Mouse (Mus musculus): Measurements from ENCODE around the gene Fam102a. TPM values are rescaled to one million over a fixed set of nuclear protein-coding genes. Genes with fewer than 3 reads are reported as not detected.

Fam102a gene
- polyA plus RNA-seq, 1 experiment from 2014 or later, result 12.3 TPM

DNA sequence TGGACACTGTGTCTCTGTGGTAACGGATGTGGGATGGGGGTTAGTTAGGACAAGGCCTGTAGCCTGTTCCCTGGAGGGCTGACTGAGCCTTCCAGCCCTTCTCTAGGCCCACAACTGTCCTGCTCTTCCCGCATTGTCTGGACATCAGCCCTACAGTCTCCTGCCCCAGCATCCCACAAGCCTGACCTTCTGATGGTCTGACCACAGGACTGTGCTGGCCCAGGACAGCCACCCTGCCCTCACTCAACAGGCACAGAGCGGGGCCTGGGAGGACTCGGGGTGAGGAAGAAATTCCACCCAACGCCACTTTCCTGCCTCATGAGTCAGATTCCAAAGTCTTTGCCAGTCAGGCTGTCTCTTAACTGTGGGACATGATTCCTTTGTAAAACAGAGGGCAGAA, 62.6 kb downstream of the Fam102a start:
- H3K9me3 ChIP-seq, result no peaks in the 10 kb centered on the region
- H3K36me3 ChIP-seq, result peaks cover 43% of the 10 kb centered on the region
- no peak overlapping the region for H3K4me3 ChIP-seq (replicated peaks)
- no peak overlapping the region for H3K4me2 ChIP-seq
- ATAC-seq (ENCODE audit: insufficient number of reproducible peaks, insufficient read depth, low FRiP score, low TSS enrichment, low read depth), result no peak
- H3K27me3 ChIP-seq, result no peaks in the 10 kb centered on the region
- 85% methylated on average over 5 of the region's 5 CpGs for WGBS
- H3K27ac ChIP-seq, result no peak overlapping the region
- peaks cover 20% of the 10 kb centered on the region for H3K4me1 ChIP-seq (replicated peaks)
- no peak overlapping the region for H3K9ac ChIP-seq (replicated peaks)

DNA sequence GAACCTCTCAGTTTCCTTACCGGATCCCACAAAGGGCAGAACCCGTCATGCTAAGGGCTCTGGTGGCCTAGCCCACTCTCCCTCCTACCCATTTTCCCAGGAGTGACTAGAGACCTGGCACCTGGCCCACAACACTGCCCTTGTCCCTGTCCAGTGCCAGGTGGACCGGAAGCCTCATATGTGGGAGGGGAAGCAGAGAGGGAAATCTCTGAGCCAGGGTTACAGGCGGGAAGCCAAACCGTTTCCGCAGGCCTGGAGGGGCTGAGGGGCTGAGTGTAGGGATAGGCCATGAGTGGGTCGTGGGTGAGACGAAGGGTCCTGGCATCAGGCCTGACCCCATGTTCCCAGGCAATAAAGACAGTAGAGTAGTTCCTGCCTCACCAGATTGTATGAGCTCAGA, 63.4 kb downstream of the Fam102a start:
- no peaks in the 10 kb centered on the region for H3K27me3 ChIP-seq
- no peak overlapping the region for H3K9ac ChIP-seq (replicated peaks)
- H3K4me3 ChIP-seq (replicated peaks), result no peak overlapping the region
- ATAC-seq (ENCODE audit: insufficient number of reproducible peaks, insufficient read depth, low FRiP score, low TSS enrichment, low read depth), result no peak
- no peak overlapping the region for H3K27ac ChIP-seq
- 91% methylated on average over 8 of the region's 8 CpGs for WGBS
- H3K9me3 ChIP-seq, result no peaks in the 10 kb centered on the region
- H3K4me2 ChIP-seq, result no peak overlapping the region
- peaks cover 21% of the 10 kb centered on the region for H3K4me1 ChIP-seq (replicated peaks)
- H3K36me3 ChIP-seq, result peaks cover 43% of the 10 kb centered on the region

DNA sequence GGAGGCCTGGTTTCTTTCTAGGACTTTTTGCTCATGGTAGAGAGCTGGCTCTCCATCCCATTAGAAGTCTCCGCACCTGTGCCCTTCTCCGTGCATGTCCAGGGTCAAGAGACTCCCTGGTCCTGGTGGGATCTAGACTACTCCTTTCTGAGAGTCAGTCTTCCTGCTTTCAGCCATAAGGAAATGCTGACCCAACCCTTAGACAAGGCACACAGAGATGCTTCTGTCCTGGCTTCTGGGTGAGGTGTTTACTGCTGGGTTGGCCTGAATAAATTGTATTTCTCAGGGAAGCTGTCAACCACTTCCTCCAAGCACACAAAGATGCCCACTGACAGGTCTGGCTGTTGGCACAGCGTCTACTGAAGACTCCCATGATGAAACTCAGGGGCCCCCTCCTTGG, 64.3 kb downstream of the Fam102a start, which contains the start of gene St6galnac6:
Gene St6galnac6, plus strand, starts transcription at position 301 of the 400 bp plus-strand sequence.
- Histone ChIP-seq H3K4me3 (replicated peaks) (no peak within 1 kb of the TSS), H3K27ac (no peak within 1 kb of the TSS), H3K4me2 (no peak within 1 kb of the TSS), H3K9me3 (no peaks in the 10 kb centered on the region), H3K4me1 (replicated peaks) (peaks cover 21% of the 10 kb centered on the region), H3K9ac (replicated peaks) (no peak within 1 kb of the TSS), H3K36me3 (peaks cover 36% of the 10 kb centered on the region), H3K27me3 (no peaks in the 10 kb centered on the region)
- 94% methylated on average over 3 of the region's 3 CpGs for WGBS
- no peak for ATAC-seq (ENCODE audit: insufficient number of reproducible peaks, insufficient read depth, low FRiP score, low TSS enrichment, low read depth)

DNA sequence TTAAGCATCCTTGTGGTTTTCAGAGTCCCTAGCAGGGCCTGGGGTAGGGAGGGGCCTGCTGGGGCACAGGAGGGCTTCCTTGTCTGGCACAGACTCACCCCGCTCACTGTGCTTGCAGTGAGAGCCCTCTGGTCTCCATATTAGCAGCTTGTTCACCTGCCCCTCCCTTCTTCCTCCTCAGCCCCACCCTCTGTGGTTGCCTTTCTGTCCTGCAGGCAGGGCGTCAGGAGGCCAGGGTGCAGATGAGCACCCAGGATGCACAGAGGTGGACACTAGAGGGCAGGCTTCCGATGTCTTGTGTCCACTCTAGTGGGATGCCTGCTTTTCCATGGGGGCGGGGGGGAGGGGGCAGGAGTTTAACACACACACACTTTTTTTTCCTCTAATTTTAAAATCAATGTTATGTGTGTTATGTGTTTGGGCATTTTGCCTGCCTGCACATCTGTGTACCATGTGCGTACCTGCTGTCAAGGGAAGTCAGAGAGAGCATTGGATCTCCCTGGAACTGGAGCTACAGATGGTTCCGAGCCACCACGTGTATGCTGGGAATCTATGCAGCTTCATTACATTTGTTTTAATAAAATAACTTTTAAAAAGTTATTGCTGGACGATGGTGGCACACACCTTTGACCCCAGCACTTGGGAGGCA, 66.4 kb downstream of the Fam102a start:
- peak; percentile 56; the same call in 1 of the 2 replicates for ATAC-seq (ENCODE audit: insufficient number of reproducible peaks, insufficient read depth, low FRiP score, low TSS enrichment, low read depth)

DNA sequence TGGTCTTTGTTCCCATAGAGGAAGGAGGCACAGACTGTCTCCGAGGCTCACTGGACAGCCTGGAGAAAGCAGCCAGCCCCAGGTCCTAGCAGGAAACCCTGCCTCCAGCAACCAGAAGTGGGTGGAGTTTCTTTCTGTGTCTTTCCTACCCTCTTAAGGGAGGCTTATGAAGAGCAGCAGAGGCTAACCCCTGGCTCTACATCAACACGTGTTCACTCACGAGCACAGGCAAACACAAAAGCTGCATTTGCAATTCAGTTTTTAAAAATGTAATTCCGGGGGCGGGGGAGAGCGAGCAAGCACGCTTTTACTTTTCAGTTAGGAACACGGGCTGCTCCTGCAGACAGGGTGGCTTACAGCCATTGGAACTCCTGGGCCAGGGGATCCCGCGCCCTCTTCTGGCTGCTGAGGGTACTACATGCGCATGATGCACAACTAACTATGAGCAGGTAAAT, 67.5 kb downstream of the Fam102a start:
- peak overlapping the region; percentile 35 for H3K4me3 ChIP-seq (replicated peaks)
- H3K4me1 ChIP-seq (replicated peaks), result peaks cover 21% of the 10 kb centered on the region
- ATAC-seq (ENCODE audit: insufficient number of reproducible peaks, insufficient read depth, low FRiP score, low TSS enrichment, low read depth), result peak; percentile 57; the same call in 1 of the 2 replicates
- no peaks in the 10 kb centered on the region for H3K9me3 ChIP-seq
- 0 out of 2 replicates have a peak overlapping the region, but pooled peaks have one; percentile 38 for H3K9ac ChIP-seq (replicated peaks)
- H3K4me2 ChIP-seq, result peak overlapping the region; percentile 47
- H3K36me3 ChIP-seq, result peaks cover 7% of the 10 kb centered on the region
- 1% methylated on average over 11 of the region's 11 CpGs for WGBS
- H3K27me3 ChIP-seq, result no peaks in the 10 kb centered on the region
- peak overlapping the region; percentile 69 for H3K27ac ChIP-seq

More for the DNA sequence above, 66.4 kb downstream of the Fam102a start:
- H3K9me3 ChIP-seq, result no peaks in the 10 kb centered on the region
- H3K4me2 ChIP-seq, result peak overlapping the region; percentile 47; the same call in 1 of the 2 replicates
- H3K9ac ChIP-seq (replicated peaks), result no peak overlapping the region
- H3K27me3 ChIP-seq, result no peaks in the 10 kb centered on the region
- H3K27ac ChIP-seq, result peak overlapping the region; percentile 69
- 33% methylated on average over 8 of the region's 8 CpGs for WGBS
- H3K4me3 ChIP-seq (replicated peaks), result no peak overlapping the region
- H3K4me1 ChIP-seq (replicated peaks), result peaks cover 17% of the 10 kb centered on the region
- H3K36me3 ChIP-seq, result peaks cover 18% of the 10 kb centered on the region

DNA sequence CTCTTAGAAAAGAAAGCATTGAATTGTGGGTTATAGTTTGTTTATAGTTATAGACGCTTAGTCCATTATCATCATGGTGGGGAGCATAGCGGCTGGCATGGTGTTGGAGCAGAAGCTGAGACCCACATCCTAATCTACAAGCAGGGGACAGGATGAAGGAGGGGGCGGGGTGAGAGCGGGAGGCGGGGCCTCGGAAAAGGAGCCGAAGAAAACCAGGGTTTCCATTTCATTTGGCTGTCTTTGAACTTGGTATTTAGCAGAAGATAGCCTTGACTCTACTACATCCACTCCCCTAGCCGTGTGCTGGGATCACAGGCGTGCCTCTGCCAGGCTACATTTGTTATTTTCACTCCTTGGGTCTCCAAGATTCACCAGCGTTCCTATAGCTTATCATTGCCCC, 69.5 kb downstream of the Fam102a start:
- no peaks in the 10 kb centered on the region for H3K9me3 ChIP-seq
- H3K4me3 ChIP-seq (replicated peaks), result no peak overlapping the region
- peaks cover 40% of the 10 kb centered on the region for H3K4me1 ChIP-seq (replicated peaks)
- no peak overlapping the region for H3K27ac ChIP-seq
- ATAC-seq (ENCODE audit: insufficient number of reproducible peaks, insufficient read depth, low FRiP score, low TSS enrichment, low read depth), result no peak
- no peak overlapping the region for H3K4me2 ChIP-seq
- H3K9ac ChIP-seq (replicated peaks), result no peak overlapping the region
- 40% methylated on average over 10 of the region's 10 CpGs for WGBS
- H3K36me3 ChIP-seq, result no peaks in the 10 kb centered on the region
- H3K27me3 ChIP-seq, result no peaks in the 10 kb centered on the region

DNA sequence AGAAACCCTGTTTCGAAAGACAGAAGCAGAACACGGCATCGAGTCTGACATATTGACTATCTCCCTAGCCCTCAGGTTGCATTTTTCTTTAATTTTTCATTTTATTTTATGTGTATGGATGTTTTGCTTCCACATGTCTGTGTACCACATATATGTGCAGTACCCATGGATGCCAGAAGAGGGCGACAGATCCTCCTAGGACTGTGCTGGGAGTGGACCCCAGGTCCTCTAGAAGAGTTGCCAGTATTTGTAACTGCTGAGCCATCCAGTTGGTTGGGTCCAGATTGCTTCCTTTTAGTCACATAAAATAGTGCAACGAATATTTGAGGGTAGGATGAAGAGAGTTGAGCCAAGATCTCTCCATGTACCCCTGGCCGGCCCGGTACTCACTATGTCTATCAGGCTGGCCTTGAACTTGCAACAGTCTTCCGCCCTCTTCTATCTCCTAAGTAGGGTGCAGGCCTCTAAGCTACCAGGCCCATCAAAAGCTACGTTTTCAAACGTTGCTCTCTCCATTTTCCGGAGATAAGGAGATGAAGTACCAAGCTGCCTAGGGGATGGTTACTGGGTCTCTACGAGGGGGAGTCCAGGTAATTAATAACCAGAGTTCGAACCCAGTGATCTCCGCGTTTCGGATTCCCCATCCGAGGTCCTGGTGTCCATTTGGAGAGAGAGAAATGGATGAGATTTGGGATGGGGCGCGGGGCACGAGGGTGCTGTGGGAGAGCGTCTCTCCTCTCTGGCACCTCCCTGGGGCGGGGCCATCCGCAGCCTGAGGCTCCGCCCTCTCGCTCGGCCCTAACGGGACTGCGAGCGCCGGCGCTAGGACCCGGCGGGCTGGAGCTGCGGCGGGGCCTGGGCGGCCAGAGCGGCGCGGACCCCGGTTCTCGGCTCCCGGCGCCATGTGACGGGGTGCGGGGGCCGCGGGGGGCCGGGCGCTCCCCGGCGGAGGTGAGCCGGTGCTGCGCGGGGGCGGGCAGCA, 71.3 kb downstream of the Fam102a start:
- Histone ChIP-seq H3K27me3 (no peaks in the 10 kb centered on the region), H3K4me3 (replicated peaks) (peak overlapping the region; percentile 81), H3K4me1 (replicated peaks) (peaks cover 52% of the 10 kb centered on the region), H3K9ac (replicated peaks) (peak overlapping the region; percentile 87), H3K27ac (peak overlapping the region; percentile 80), H3K4me2 (peak overlapping the region; percentile 85), H3K9me3 (no peaks in the 10 kb centered on the region), H3K36me3 (no peaks in the 10 kb centered on the region)
- ATAC-seq (ENCODE audit: insufficient number of reproducible peaks, insufficient read depth, low FRiP score, low TSS enrichment, low read depth), result 0 out of 2 replicates have a peak, but pooled peaks have one; percentile 18
- WGBS, result 11% methylated on average over 55 of the region's 55 CpGs

DNA sequence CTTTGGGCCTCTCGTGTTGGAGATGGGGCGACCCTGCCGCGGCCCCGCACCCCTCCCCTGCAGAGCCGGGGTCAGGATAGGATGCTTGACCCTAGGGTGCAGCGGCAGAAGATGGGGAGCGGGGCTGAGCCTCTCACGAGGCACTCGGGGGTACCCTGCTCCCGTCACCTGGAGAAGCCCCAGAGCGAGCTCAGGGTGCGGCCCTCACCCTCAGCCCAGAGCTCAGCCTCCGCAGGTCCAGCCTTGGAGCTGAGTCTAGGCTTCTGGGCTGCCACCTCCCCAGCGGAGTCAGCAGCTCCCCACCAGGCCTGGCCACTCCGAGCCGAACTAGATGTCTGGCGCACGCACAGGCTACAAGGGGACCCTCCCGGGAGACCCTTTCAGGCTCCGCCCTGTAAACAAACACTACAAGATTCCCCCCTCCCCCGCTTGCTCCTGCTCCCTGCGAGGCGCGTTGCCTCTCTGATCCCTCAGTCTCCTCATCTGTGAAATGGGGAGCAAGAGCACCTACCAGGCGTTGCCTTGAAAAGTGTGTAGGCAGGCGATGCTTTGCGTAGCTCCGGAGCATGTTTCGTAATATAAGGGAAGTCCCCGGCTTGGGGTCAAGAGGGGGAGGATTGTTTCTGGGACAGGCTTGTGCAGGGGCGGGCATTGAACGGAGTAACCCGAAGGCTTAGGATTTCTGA, 72.3 kb downstream of the Fam102a start:
- Histone ChIP-seq H3K4me3 (replicated peaks) (peak overlapping the region; percentile 81), H3K27ac (peak overlapping the region; percentile 80), H3K27me3 (no peaks in the 10 kb centered on the region), H3K4me1 (replicated peaks) (peaks cover 47% of the 10 kb centered on the region), H3K36me3 (peaks cover 4% of the 10 kb centered on the region), H3K9ac (replicated peaks) (peak overlapping the region; percentile 87), H3K4me2 (peak overlapping the region; percentile 85), H3K9me3 (no peaks in the 10 kb centered on the region)
- peak; percentile 68 for ATAC-seq (ENCODE audit: insufficient number of reproducible peaks, insufficient read depth, low FRiP score, low TSS enrichment, low read depth)
- WGBS, result 4% methylated on average over 34 of the region's 34 CpGs

DNA sequence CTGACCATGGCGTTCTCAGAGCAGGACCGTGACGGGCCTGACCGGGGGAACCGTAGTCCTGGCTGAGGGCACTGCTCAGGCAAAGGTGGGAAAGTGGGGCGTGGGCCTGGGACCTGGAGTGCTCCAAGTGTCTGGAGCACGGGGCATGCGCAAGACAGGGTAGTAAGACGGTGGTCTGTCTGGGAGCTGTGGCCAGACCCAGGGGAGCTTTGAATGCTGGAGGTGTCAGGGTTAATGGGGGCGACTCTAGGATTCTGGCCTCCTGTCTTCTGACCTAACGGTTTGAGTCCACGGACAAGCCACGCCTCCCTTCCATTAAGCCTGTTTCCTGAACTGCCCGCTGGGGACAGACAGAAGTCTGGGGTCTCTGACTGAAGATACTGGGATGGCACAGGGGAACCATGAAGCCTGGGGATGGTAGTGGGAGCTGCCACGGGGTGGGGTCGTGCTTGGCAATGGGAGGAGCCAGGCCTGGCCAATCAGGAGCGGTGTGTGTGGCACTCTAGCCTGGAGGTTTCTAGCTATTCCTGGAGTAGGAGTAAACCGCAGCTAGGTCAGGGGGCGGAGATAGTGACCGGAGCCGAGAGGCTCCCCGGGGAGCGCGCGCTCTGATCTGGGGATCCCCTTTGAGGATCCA, 73.1 kb downstream of the Fam102a start:
- H3K4me3 ChIP-seq (replicated peaks), result peak overlapping the region; percentile 81
- peaks cover 12% of the 10 kb centered on the region for H3K36me3 ChIP-seq
- peaks cover 43% of the 10 kb centered on the region for H3K4me1 ChIP-seq (replicated peaks)
- H3K27ac ChIP-seq, result peak overlapping the region; percentile 67
- ATAC-seq (ENCODE audit: insufficient number of reproducible peaks, insufficient read depth, low FRiP score, low TSS enrichment, low read depth), result 0 out of 2 replicates have a peak, but pooled peaks have one; percentile 49
- no peaks in the 10 kb centered on the region for H3K9me3 ChIP-seq
- H3K9ac ChIP-seq (replicated peaks), result peak overlapping the region; percentile 27
- WGBS, result 4% methylated on average over 25 of the region's 25 CpGs
- peak overlapping the region; percentile 85 for H3K4me2 ChIP-seq
- H3K27me3 ChIP-seq, result no peaks in the 10 kb centered on the region

DNA sequence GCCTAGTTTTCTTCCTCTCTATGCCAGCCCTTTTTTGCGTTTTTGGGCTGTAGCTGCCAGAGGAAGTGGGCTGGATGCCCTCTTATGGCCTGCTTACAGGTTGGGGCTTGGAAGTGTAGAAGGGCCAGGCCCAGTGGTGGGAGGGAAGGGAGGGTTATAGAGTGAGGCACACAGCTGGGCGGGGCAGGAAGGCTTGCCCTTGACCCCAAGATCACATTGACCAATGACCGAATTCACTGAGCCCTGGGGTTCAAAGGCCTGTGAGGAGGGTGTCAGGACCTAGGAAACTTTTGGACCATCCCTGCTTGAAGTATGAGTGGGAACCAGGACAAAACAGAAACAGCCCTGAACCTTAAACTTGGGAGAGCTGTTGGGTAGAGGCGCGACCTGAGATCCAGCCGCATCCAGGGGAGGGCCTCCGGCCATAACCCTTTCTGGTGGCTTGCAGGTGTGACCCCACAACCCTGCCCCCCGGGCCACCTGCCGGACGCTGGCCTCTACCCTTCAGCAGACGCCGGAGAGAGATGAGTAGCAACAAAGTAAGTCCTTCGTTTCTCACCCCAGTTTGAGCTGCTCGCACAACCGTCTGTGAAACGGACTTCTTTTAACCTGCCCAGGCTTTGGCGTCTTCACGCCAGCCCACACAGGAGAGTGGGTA, 73.8 kb downstream of the Fam102a start:
- 35% methylated on average over 18 of the region's 18 CpGs for WGBS
- Histone ChIP-seq H3K27me3 (no peaks in the 10 kb centered on the region), H3K9me3 (no peaks in the 10 kb centered on the region), H3K27ac (peak overlapping the region; percentile 67; the same call in 1 of the 2 replicates), H3K4me3 (replicated peaks) (peak overlapping the region; percentile 81), H3K9ac (replicated peaks) (peak overlapping the region; percentile 27; the same call in 1 of the 2 replicates), H3K36me3 (peaks cover 16% of the 10 kb centered on the region), H3K4me1 (replicated peaks) (peaks cover 43% of the 10 kb centered on the region), H3K4me2 (peak overlapping the region; percentile 85)
- ATAC-seq (ENCODE audit: insufficient number of reproducible peaks, insufficient read depth, low FRiP score, low TSS enrichment, low read depth), result no peak
